Mouse (Mus musculus) heart, embryonic 16.5 days (tissue): ENCODE measurements around the gene Mtcl1. TPM values are rescaled to one million over a fixed set of nuclear protein-coding genes. Genes with fewer than 3 reads are reported as not detected.

Experiments
- ATAC-seq: fragments of 200-750 bp; cut with Nextera tagmentation; replicated peaks from 2 replicates; pipeline ENCODE4 v1.8.0; 2017; ENCODE audit warnings: moderate number of reproducible peaks; ENCODE audit not compliant: insufficient read depth, low FRiP score; ENCODE audit errors: extremely low read depth
- H3K27ac ChIP-seq: fragments of 300-500 bp; sonication (generic); 2 replicates; pipeline ENCODE4 v1.5.1; 2014; ENCODE audit warnings: mild to moderate bottlenecking, low read length, control low read depth, moderate library complexity
- H3K27me3 ChIP-seq: fragments of 300-500 bp; sonication (generic); 2 replicates; pipeline ENCODE4 v1.6.1; 2014; ENCODE audit warnings: low read length, mixed read lengths; ENCODE audit not compliant: control insufficient read depth, insufficient read depth
- H3K36me3 ChIP-seq: fragments of 300-500 bp; sonication (generic); 2 replicates; pipeline ENCODE4 v1.6.1; 2014; ENCODE audit not compliant: control insufficient read depth, insufficient read depth
- H3K4me1 ChIP-seq: fragments of 300-500 bp; sonication (generic); 2 replicates; pipeline ENCODE4 v1.6.1; 2014; ENCODE audit warnings: low read length, mixed read lengths; ENCODE audit not compliant: control insufficient read depth, insufficient read depth
- H3K4me2 ChIP-seq: fragments of 300-500 bp; sonication (generic); 2 replicates; pipeline ENCODE4 v1.6.1; 2014; ENCODE audit warnings: low read depth, mild to moderate bottlenecking, control low read depth, low read length
- H3K4me3 ChIP-seq: fragments of 300-500 bp; sonication (generic); 2 replicates; pipeline ENCODE4 v1.5.1; 2014; ENCODE audit warnings: mild to moderate bottlenecking, control low read depth, low read length
- H3K9ac ChIP-seq: fragments of 300-500 bp; sonication (generic); 2 replicates; pipeline ENCODE4 v1.6.1; 2014; ENCODE audit warnings: low read length, control low read depth
- H3K9me3 ChIP-seq: fragments of 300-500 bp; sonication (generic); replicated peaks from 2 replicates; pipeline ENCODE4 v1.6.1; 2016; ENCODE audit warnings: low read length; ENCODE audit not compliant: control insufficient read depth
- WGBS: fragments of 180-500 bp; shearing (Covaris S2); extraction: QIAGEN DNeasy Blood & Tissue Kit; methylation state at CpG from one replicate; pipeline ENCODE4 v1.1.7; 2014; 5-methylcytosine and 5-hydroxymethylcytosine counted together
- polyA plus RNA-seq: library from polyadenylated mRNA; unstranded; fragments of >200 nt; fragmentation: Nextera tagmentation; extraction: Ambion mirVana; gene quantifications from 2 replicates; pipeline ENCODE4 v1.2.1, GENCODE M21; 2015

Mtcl1 gene
- polyA plus RNA-seq, 1 experiment from 2014 or later, result 1.9 TPM

DNA sequence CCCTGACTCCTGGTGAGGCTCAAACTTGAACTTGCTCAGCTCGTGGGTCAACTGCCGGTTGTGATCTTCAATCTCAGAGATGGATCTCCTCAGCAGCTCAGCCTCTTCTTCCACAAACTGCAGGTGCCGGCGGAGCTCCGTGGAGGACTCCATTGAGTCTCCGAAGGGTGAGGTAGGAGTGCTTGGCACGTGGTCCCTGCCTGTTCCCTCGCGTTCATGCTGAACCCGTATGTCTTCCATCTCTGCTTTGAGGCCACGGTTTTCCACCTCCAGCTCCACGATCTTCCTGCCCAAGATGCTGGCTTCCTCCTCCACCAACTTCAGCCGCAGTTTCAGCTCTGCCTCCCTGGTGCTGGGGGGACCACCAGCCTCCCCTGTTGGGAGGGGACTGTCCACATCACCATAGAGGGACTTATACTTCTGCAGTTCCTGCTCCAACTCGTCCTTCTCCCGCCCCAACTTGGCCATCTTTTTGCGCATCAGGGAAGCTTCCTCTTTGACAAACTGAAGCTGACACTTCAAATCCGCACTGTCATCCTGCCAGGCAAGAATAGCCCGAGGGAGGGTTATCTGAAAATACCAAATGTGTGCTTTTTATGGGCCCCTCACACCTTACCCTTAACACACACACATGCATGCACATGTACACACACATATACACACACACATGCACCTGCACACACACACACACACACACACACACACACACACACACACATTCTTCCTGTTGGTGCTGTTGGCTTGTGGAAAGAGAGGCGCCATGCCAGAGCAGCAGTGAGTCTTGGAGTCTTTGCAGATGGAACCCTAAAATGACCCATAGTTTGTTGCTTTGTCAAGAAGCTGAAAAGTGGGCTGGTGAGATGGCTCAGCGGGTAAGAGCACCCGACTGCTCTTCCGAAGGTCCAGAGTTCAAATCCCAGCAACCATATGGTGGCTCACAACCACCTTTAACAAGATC lies 69.4 kb downstream of the Mtcl1 start:
- Histone ChIP-seq H3K27me3 (no peaks in the 10 kb centered on the region), H3K27ac (no peak overlapping the region), H3K4me3 (no peak overlapping the region), H3K4me1 (peaks cover under 1% of the 10 kb centered on the region; the same call in 1 of the 2 replicates), H3K36me3 (no peaks in the 10 kb centered on the region), H3K9ac (no peak overlapping the region), H3K4me2 (no peak overlapping the region), H3K9me3 (no peaks in the 10 kb centered on the region)
- ATAC-seq, result no peak
- 85% methylated on average over 22 of the region's 22 CpGs for WGBS

DNA sequence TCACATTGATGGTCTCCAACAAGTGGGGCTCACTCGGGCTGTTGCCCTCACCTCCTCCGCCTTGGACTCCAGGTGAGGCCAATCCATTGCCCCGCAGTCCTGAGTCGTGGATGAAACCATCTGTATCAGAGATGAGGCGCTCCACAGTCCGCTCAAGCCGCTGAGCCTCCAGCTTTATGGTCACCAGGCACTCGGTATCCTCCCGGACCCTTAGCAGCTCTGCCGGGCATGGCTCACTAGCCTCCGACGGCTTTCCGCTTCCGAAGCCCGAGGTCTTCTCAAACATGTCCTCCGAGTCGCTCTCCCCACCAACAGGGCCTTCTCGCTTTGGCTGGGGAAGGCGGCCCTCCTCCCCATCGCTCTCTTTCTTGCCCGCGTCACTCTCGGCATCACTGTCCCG lies 70.2 kb downstream of the Mtcl1 start:
- Histone ChIP-seq H3K4me3 (no peak overlapping the region), H3K27ac (no peak overlapping the region), H3K9ac (no peak overlapping the region), H3K9me3 (no peaks in the 10 kb centered on the region), H3K4me2 (no peak overlapping the region), H3K27me3 (no peaks in the 10 kb centered on the region), H3K36me3 (no peaks in the 10 kb centered on the region), H3K4me1 (peaks cover 9% of the 10 kb centered on the region)
- ATAC-seq, result no peak
- WGBS, result 93% methylated on average over 24 of the region's 24 CpGs

DNA sequence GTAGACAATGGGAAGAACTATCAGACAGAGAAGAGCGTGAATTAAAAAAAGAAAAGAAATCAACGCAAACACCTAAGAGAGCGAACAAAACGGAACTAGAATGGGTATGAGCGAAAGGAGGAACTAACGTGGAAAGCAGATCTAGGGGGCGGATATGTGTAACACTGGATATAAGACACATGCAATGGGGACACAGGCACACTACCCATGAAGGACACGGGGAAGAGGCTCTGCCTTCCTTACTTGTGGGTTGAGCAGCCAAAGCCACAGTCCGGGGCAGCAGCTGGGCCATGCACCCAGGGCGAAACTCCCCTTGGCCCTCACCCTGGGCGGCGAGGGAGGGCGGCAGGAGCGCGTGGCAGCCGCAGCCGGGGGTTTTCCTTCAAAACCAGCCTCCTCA lies 71.4 kb downstream of the Mtcl1 start:
- no peak for ATAC-seq
- 85% methylated on average over 17 of the region's 17 CpGs for WGBS
- Histone ChIP-seq H3K4me1 (peaks cover 10% of the 10 kb centered on the region), H3K27ac (no peak overlapping the region), H3K9me3 (no peaks in the 10 kb centered on the region), H3K27me3 (no peaks in the 10 kb centered on the region), H3K4me3 (no peak overlapping the region), H3K4me2 (no peak overlapping the region), H3K9ac (no peak overlapping the region), H3K36me3 (no peaks in the 10 kb centered on the region)

- 0 out of 2 replicates have a peak, but pooled peaks have one; percentile 37 for ATAC-seq
- no peak overlapping the region for H3K9ac ChIP-seq
- H3K27me3 ChIP-seq, result no peaks in the 10 kb centered on the region
- H3K9me3 ChIP-seq, result no peaks in the 10 kb centered on the region
- no peak overlapping the region for H3K4me3 ChIP-seq
- H3K27ac ChIP-seq, result no peak overlapping the region
- 37% methylated on average over 14 of the region's 14 CpGs for WGBS
- H3K36me3 ChIP-seq, result no peaks in the 10 kb centered on the region
- peak overlapping the region; percentile 39 for H3K4me2 ChIP-seq
- H3K4me1 ChIP-seq, result peaks cover 10% of the 10 kb centered on the region
Measured at GRCm38 (mm10) chr17:66374633-66375272, 74.8 kb downstream of the Mtcl1 start.

GRCm38 (mm10) chr17:66370867-66371266 lies 78.7 kb downstream of the Mtcl1 start:
- H3K9me3 ChIP-seq, result no peaks in the 10 kb centered on the region
- no peak overlapping the region for H3K9ac ChIP-seq
- no peak overlapping the region for H3K4me2 ChIP-seq
- WGBS, result 68% methylated on average over 9 of the region's 9 CpGs
- H3K36me3 ChIP-seq, result no peaks in the 10 kb centered on the region
- no peak overlapping the region for H3K27ac ChIP-seq
- H3K4me3 ChIP-seq, result no peak overlapping the region
- H3K27me3 ChIP-seq, result no peaks in the 10 kb centered on the region
- ATAC-seq, result no peak
- peaks cover 10% of the 10 kb centered on the region for H3K4me1 ChIP-seq

DNA sequence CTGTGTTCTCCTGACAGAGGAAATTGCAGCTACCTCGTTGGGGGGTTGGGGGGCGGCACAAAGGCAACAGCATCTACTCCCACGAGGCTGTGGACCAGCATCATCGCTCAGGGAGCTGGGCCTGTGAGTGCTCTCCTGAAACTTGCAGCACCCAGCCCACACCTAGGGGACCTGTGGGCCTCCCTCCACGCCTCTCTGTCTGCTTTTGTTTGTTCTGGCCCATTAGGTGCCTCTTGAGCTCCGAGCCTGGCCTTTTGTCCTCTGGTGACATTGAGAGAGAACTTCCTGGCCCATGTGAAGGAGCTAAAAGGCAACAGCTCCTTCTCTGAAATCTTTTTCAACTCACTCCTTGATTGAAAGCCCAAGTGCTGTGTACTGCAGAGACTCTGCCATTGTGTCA lies 79.8 kb downstream of the Mtcl1 start:
- Histone ChIP-seq H3K27ac (no peak overlapping the region), H3K36me3 (no peaks in the 10 kb centered on the region), H3K4me2 (no peak overlapping the region), H3K27me3 (no peaks in the 10 kb centered on the region), H3K9ac (no peak overlapping the region), H3K4me3 (no peak overlapping the region), H3K9me3 (no peaks in the 10 kb centered on the region), H3K4me1 (peaks cover 6% of the 10 kb centered on the region)
- ATAC-seq, result no peak
- WGBS, result 76% methylated on average over 6 of the region's 6 CpGs

GRCm38 (mm10) chr17:66368127-66368526 lies 81.4 kb downstream of the Mtcl1 start:
- Histone ChIP-seq H3K4me2 (no peak overlapping the region), H3K27ac (no peak overlapping the region), H3K36me3 (no peaks in the 10 kb centered on the region), H3K4me1 (no peaks in the 10 kb centered on the region), H3K4me3 (no peak overlapping the region), H3K9me3 (no peaks in the 10 kb centered on the region), H3K27me3 (no peaks in the 10 kb centered on the region), H3K9ac (no peak overlapping the region)
- no peak for ATAC-seq
- 92% methylated on average over 9 of the region's 11 CpGs for WGBS

GRCm38 (mm10) chr17:66365664-66366063 lies 83.9 kb downstream of the Mtcl1 start:
- H3K27ac ChIP-seq, result no peak overlapping the region
- H3K4me2 ChIP-seq, result no peak overlapping the region
- no peaks in the 10 kb centered on the region for H3K4me1 ChIP-seq
- 87% methylated on average over 1 of the region's 1 CpGs for WGBS
- no peak overlapping the region for H3K4me3 ChIP-seq
- ATAC-seq, result no peak
- no peak overlapping the region for H3K9ac ChIP-seq
- no peaks in the 10 kb centered on the region for H3K27me3 ChIP-seq
- no peaks in the 10 kb centered on the region for H3K36me3 ChIP-seq
- no peaks in the 10 kb centered on the region for H3K9me3 ChIP-seq

- Histone ChIP-seq H3K9me3 (no peaks in the 10 kb centered on the region), H3K36me3 (no peaks in the 10 kb centered on the region), H3K27me3 (no peaks in the 10 kb centered on the region), H3K4me1 (no peaks in the 10 kb centered on the region), H3K27ac (no peak overlapping the region), H3K4me2 (no peak overlapping the region; the same call in 1 of the 2 replicates), H3K9ac (no peak overlapping the region), H3K4me3 (no peak overlapping the region)
- no peak for ATAC-seq
- WGBS, result 60% methylated on average over 3 of the region's 3 CpGs
Measured at GRCm38 (mm10) chr17:66365293-66365642, 84.3 kb downstream of the Mtcl1 start.
